Mouse (Mus musculus) forebrain, embryonic 12.5 days (tissue): ENCODE measurements at regions not wholly inside any gene's neighbourhood (a gene's known extent, or its start where the extent isn't known, plus 50 kb on each side); places are given as distances from the start of the nearest gene placed in this dataset.

Experiments used
- ATAC-seq: fragments of 200-750 bp; cut with Nextera tagmentation; 2 replicates; pipeline ENCODE4 v1.8.0; 2017; ENCODE audit warnings: moderate TSS enrichment; ENCODE audit not compliant: low FRiP score
- H3K27ac ChIP-seq: fragments of 300-500 bp; sonication (generic); 2 replicates; pipeline ENCODE4 v1.5.1; 2016; ENCODE audit warnings: mild to moderate bottlenecking
- H3K27me3 ChIP-seq: fragments of 300-500 bp; sonication (generic); 2 replicates; pipeline ENCODE4 v1.6.1; 2016; ENCODE audit warnings: mild to moderate bottlenecking
- H3K36me3 ChIP-seq: fragments of 300-500 bp; sonication (generic); replicated peaks from 2 replicates; pipeline ENCODE4 v1.6.1; 2016; ENCODE audit warnings: mild to moderate bottlenecking
- H3K4me1 ChIP-seq: fragments of 300-500 bp; sonication (generic); 2 replicates; pipeline ENCODE4 v1.6.1; 2016
- H3K4me2 ChIP-seq: fragments of 300-500 bp; sonication (generic); 2 replicates; pipeline ENCODE4 v1.6.1; 2016; ENCODE audit warnings: mild to moderate bottlenecking, moderate library complexity
- H3K4me3 ChIP-seq: fragments of 300-500 bp; sonication (generic); replicated peaks from 2 replicates; pipeline ENCODE4 v1.5.1; 2016; ENCODE audit warnings: mild to moderate bottlenecking
- H3K9ac ChIP-seq: fragments of 300-500 bp; sonication (generic); 2 replicates; pipeline ENCODE4 v1.6.1; 2016; ENCODE audit warnings: mild to moderate bottlenecking
- H3K9me3 ChIP-seq: fragments of 300-500 bp; sonication (generic); 2 replicates; pipeline ENCODE4 v1.6.1; 2016
- WGBS: fragments of 180-500 bp; shearing (Covaris S2); methylation state at CpG from one replicate; pipeline ENCODE4 v1.1.7; 2016; 5-methylcytosine and 5-hydroxymethylcytosine counted together

DNA sequence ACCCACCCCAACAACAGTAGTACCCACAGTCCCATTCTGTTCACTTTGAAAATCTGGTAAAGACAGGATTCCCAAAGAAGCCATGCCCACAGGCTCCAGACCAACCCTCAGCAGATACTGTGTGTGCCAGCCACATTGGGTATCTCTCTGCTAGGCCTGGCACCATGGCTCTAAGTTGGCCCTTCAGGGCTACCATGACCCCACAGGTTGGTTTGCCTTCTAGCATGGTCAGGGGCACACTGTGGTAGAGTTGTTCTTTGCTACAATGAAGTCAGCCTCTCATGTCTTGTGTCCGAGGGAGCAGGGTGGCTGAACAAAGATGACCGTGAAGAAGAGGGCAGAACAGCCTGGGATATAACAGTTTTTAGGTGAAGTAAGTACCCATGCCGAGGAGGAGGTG, 59.8 kb upstream of the Slco4a1 start:
- H3K9ac ChIP-seq, result no peak overlapping the region
- H3K9me3 ChIP-seq, result no peaks in the 10 kb centered on the region
- H3K27ac ChIP-seq, result no peak overlapping the region
- ATAC-seq, result no peak
- peaks cover 6% of the 10 kb centered on the region; the same call in 1 of the 2 replicates for H3K27me3 ChIP-seq
- no peak overlapping the region for H3K4me3 ChIP-seq
- no peak overlapping the region for H3K4me2 ChIP-seq
- H3K4me1 ChIP-seq, result no peaks in the 10 kb centered on the region
- 81% methylated on average over 3 of the region's 3 CpGs for WGBS
- H3K36me3 ChIP-seq, result no peaks in the 10 kb centered on the region

GRCm38 (mm10) chr2:180395279-180396034, 60.6 kb upstream of the Slco4a1 start:
- no peak overlapping the region for H3K9ac ChIP-seq
- H3K4me1 ChIP-seq, result no peaks in the 10 kb centered on the region
- ATAC-seq, result no peak
- H3K27me3 ChIP-seq, result peaks cover 9% of the 10 kb centered on the region; the same call in 1 of the 2 replicates
- H3K4me3 ChIP-seq, result no peak overlapping the region
- no peak overlapping the region for H3K4me2 ChIP-seq
- H3K27ac ChIP-seq, result no peak overlapping the region
- 64% methylated on average over 11 of the region's 11 CpGs for WGBS
- no peaks in the 10 kb centered on the region for H3K36me3 ChIP-seq
- H3K9me3 ChIP-seq, result no peaks in the 10 kb centered on the region

- no peaks in the 10 kb centered on the region for H3K36me3 ChIP-seq
- H3K4me3 ChIP-seq, result no peak overlapping the region
- WGBS, result 68% methylated on average over 16 of the region's 16 CpGs
Measured at GRCm38 (mm10) chr2:180392846-180393700, 58.6 kb upstream of the Gata5 start.

DNA sequence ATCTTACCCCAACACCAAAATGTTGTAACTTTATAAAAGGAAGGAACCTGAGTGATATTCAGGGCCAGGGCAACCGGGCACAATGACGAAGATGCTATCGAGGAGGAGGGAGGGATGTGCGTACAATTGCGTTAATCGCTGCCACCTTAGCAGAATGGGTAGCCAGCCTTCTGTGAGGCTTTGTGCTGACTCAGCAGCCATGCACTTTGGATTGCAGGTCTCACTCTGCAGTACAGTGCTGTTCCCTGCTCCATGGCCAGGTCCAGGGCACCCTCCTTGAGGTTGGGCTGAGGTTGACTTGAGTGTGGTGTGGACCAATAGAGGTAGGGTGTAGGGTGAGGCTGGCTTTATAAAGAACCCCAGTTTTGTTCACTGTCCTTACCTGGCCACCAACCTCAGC, 57.8 kb upstream of the Gata5 start:
- H3K4me1 ChIP-seq, result no peaks in the 10 kb centered on the region
- H3K4me3 ChIP-seq, result no peak overlapping the region
- H3K9me3 ChIP-seq, result no peaks in the 10 kb centered on the region
- peaks cover 36% of the 10 kb centered on the region for H3K27me3 ChIP-seq
- no peak overlapping the region for H3K27ac ChIP-seq
- H3K9ac ChIP-seq, result no peak overlapping the region
- H3K4me2 ChIP-seq, result no peak overlapping the region
- no peaks in the 10 kb centered on the region for H3K36me3 ChIP-seq
- WGBS, result 92% methylated on average over 6 of the region's 6 CpGs
- no peak for ATAC-seq

More at GRCm38 (mm10) chr2:180392846-180393700, 58.6 kb upstream of the Gata5 start:
- Histone ChIP-seq H3K4me1 (no peaks in the 10 kb centered on the region), H3K4me2 (no peak overlapping the region), H3K9ac (no peak overlapping the region), H3K27ac (no peak overlapping the region), H3K27me3 (peaks cover 29% of the 10 kb centered on the region), H3K9me3 (no peaks in the 10 kb centered on the region)
- ATAC-seq, result no peak

DNA sequence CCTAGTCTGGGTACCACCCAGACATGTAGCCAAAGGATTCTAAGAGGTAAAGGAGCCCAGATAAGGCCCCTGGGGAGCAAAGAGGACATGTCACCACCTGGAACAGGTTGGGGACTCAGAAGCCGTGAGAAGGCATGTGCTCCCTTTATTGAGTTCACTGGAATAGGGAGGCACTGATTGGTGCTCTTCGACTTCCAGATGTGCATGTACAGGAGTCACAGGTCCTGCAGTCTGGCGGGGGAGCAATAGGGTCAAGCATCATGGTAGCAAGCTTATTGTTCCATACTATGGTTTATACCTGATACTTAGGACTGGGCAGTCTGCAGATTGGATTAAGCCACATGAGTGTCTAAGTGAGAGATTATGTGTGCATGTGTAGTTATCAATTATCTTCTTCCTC, 56.9 kb upstream of the Gata5 start:
- no peak for ATAC-seq
- no peak overlapping the region for H3K4me3 ChIP-seq
- no peak overlapping the region for H3K9ac ChIP-seq
- H3K36me3 ChIP-seq, result no peaks in the 10 kb centered on the region
- H3K4me2 ChIP-seq, result no peak overlapping the region
- WGBS, result 88% methylated on average over 3 of the region's 3 CpGs
- H3K27me3 ChIP-seq, result peaks cover 45% of the 10 kb centered on the region
- no peaks in the 10 kb centered on the region for H3K9me3 ChIP-seq
- H3K27ac ChIP-seq, result no peak overlapping the region
- H3K4me1 ChIP-seq, result peaks cover 4% of the 10 kb centered on the region

DNA sequence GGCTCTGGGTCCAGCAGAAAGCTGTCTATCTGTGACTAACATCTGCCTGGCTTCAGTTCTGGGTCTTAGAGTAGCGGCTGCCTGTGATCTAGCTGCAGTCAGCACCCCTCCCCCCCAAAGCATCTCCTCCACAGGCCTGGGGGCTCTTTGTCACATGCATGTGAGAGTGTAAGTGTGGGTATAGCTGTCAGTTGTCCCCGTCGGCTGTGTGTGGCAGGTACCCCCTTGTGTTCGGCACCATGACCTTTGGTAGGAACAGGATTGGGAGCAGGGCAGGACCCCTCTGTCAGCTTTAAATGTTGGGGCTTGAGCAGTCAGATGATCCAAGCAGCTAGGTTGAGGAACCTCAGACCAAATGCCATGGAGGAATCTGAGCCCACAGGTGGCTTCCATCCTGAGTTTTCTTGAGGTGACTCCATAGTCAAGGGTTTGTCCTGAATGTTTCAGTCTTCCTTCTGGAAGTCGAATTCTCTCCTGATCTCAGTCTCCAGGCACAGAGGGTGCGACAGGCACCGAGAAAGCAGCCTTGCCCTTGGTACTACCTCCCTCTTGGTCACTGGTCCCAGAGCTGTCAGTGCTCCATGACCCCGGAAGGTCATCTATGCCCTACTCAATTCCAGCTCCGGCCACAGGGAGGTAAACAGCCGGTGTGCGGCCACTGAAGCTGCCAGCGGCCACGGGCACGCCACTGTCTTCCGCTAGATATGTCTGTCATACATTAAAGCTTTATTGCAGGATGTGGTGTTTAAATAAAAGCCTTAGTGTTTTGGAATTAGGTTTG, 55.9 kb upstream of the Gata5 start:
- Histone ChIP-seq H3K27me3 (peaks cover 55% of the 10 kb centered on the region), H3K9me3 (no peaks in the 10 kb centered on the region), H3K9ac (no peak overlapping the region), H3K4me2 (no peak overlapping the region), H3K27ac (no peak overlapping the region), H3K36me3 (no peaks in the 10 kb centered on the region), H3K4me1 (peaks cover 13% of the 10 kb centered on the region), H3K4me3 (no peak overlapping the region)
- ATAC-seq, result no peak
- WGBS, result 85% methylated on average over 15 of the region's 15 CpGs

- Histone ChIP-seq H3K27me3 (peaks cover 64% of the 10 kb centered on the region), H3K9me3 (no peaks in the 10 kb centered on the region), H3K4me2 (no peak overlapping the region), H3K36me3 (no peaks in the 10 kb centered on the region), H3K27ac (no peak overlapping the region), H3K4me3 (no peak overlapping the region), H3K4me1 (peaks cover 17% of the 10 kb centered on the region), H3K9ac (no peak overlapping the region)
- ATAC-seq, result no peak
- whole genome bisulfite sequencing, result 18% methylated on average over 2 of the region's 2 CpGs
Measured at GRCm38 (mm10) chr2:180389486-180389885, 55.0 kb upstream of the Gata5 start.

DNA sequence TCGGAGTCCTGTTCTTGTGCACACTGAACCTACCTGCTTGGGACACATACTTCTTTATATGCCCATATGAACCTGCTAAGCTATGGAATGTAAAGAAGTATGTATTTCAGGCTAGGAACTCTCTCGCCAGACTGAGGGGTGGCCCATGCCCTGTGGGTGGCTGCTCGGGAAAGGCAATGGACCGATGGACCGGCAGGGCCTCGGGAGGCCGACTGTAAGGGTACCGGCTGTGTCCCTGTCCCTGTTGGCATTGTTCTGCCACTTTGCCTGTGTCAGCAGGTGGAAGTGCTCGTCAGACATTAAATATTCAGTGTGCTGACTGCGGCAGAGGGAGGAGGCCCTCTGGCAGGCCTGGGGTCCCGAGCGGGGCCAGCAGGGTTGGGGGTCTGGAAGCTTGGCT, 54.5 kb upstream of the Gata5 start:
- H3K27me3 ChIP-seq, result peaks cover 69% of the 10 kb centered on the region
- no peaks in the 10 kb centered on the region for H3K9me3 ChIP-seq
- H3K4me3 ChIP-seq, result no peak overlapping the region
- H3K36me3 ChIP-seq, result no peaks in the 10 kb centered on the region
- 50% methylated on average over 12 of the region's 12 CpGs for WGBS
- no peak for ATAC-seq
- H3K4me2 ChIP-seq, result no peak overlapping the region
- H3K4me1 ChIP-seq, result peaks cover 17% of the 10 kb centered on the region
- H3K27ac ChIP-seq, result no peak overlapping the region
- H3K9ac ChIP-seq, result no peak overlapping the region

DNA sequence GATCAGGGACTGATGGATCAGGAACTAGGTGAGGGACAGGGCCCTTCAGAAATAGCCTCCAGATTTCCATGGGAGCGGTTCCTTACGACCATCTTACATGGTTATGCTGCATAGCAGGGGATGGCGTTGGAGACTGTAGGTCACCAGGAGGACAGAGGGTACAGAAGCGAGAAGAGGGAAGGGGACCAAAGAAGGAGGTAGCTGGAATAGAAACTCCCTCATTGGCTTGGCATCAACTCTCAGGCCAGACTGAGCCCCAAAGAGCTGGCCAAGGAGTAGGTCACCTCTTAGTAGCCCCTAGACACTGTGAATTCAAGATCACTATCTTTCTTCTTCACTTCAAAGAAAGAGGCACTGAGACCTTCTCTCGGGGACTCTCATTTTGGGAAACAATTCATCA, 53.6 kb upstream of the Gata5 start:
- WGBS, result 76% methylated on average over 5 of the region's 5 CpGs
- H3K36me3 ChIP-seq, result no peaks in the 10 kb centered on the region
- no peak overlapping the region for H3K4me2 ChIP-seq
- H3K9me3 ChIP-seq, result no peaks in the 10 kb centered on the region
- no peak for ATAC-seq
- peaks cover 17% of the 10 kb centered on the region for H3K4me1 ChIP-seq
- no peak overlapping the region for H3K9ac ChIP-seq
- no peak overlapping the region for H3K4me3 ChIP-seq
- H3K27ac ChIP-seq, result no peak overlapping the region
- peaks cover 74% of the 10 kb centered on the region for H3K27me3 ChIP-seq

GRCm38 (mm10) chr2:180387305-180387704, 52.8 kb upstream of the Gata5 start:
- no peak for ATAC-seq
- no peak overlapping the region for H3K27ac ChIP-seq
- H3K4me1 ChIP-seq, result peaks cover 17% of the 10 kb centered on the region
- H3K4me3 ChIP-seq, result no peak overlapping the region
- no peak overlapping the region for H3K9ac ChIP-seq
- H3K36me3 ChIP-seq, result no peaks in the 10 kb centered on the region
- WGBS, result 32% methylated on average over 2 of the region's 2 CpGs
- H3K4me2 ChIP-seq, result no peak overlapping the region
- no peaks in the 10 kb centered on the region for H3K9me3 ChIP-seq
- H3K27me3 ChIP-seq, result peaks cover 69% of the 10 kb centered on the region

DNA sequence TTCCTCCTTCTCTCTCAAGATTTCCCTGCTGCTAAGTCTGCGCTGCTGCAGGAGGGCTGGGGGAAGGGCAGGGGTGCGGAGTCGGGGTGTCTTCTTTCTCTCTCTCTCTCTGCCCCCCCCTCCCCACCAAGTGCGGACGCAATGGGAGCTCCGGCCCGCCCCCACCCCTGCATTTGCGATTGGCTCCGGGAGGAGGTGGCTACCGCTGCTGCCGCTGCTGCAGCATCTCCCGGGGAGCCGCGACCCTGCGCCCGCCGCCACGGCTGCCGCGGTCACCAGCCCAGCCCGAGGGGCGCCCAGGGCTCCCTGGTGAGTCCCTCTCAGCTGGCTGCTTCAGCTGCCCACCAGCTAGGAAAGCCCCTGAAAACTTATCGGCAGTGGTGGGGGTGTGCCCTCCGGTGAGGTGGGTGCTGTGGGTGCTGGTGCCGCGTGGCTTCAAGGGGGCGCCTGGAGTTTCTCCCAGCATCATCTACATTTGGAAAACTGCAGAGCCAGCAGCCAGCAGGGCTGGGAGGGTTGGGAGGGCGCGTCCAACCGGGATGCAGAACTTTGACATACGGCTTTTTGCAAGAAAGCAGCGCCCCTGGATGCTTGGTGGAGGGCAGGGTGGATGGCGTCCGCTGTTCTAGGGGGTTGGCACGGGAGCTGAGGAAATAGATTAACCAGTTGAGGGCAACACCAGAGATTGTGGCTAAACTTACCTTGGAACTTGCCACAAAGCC, 51.6 kb upstream of the Gata5 start:
- H3K27me3 ChIP-seq, result peaks cover 67% of the 10 kb centered on the region
- no peaks in the 10 kb centered on the region for H3K9me3 ChIP-seq
- H3K36me3 ChIP-seq, result no peaks in the 10 kb centered on the region
- WGBS, result under 1% methylated on average over 35 of the region's 35 CpGs
- H3K27ac ChIP-seq, result no peak overlapping the region
- peak overlapping the region; percentile 54 for H3K9ac ChIP-seq
- H3K4me3 ChIP-seq, result peak overlapping the region; percentile 47
- H3K4me1 ChIP-seq, result peaks cover 17% of the 10 kb centered on the region
- H3K4me2 ChIP-seq, result peak overlapping the region; percentile 90
- peak; percentile 42 for ATAC-seq
